ENCODE assay signal across 17 mouse cellular contexts in genomic region chr12:69761603-69762002, GRCm38 (mm10). TPM values are rescaled to one million over a fixed set of nuclear protein-coding genes. Genes with fewer than 3 reads are reported as not detected.
DNase-seq lines count a peak whose midpoint lies in the region; ATAC-seq and TF ChIP-seq lines count a peak whose summit lies in the region.
"Had no signal": no experiment of that assay in that cellular context is flagged by ENCODE, and none has a peak within 500 bp of the region (broad histone marks: within the 10 kb centered on the region; RNA-seq: fewer than 3 reads in every experiment).

No protein-coding gene starts in this region.

- TF ChIP-seq CTCF in kidney, postnatal 0 days (IDR thresholded peaks at IDR 0.05; ENCODE audit: low read depth), result no peak

- 0 out of 2 replicates have a peak overlapping the region, but pooled peaks have one; percentile 71 for H3K27ac ChIP-seq in kidney, postnatal 0 days
- H3K27ac ChIP-seq in kidney, embryonic 14.5 days (ENCODE audit: low read depth, low read length), result no peak overlapping the region
- peak overlapping the region; percentile 97 for H3K27ac ChIP-seq in liver, embryonic 15.5 days (replicated peaks)
- H3K27ac ChIP-seq: macrophage; midbrain, embryonic 12.5 days had no signal

- intact Hi-C loops in heart, postnatal 10 days (cut with DNase I), result no loop called here

- H3K4me1 ChIP-seq in kidney, postnatal 0 days (replicated peaks; ENCODE audit: insufficient read depth, low read length), result peaks cover 25% of the 10 kb centered on the region
- peaks cover 19% of the 10 kb centered on the region; the same call in 1 of the 2 replicates for H3K4me1 ChIP-seq in kidney, embryonic 14.5 days (ENCODE audit: control insufficient read depth, insufficient read depth, low read length)
- H3K4me1 ChIP-seq in liver, embryonic 15.5 days (replicated peaks), result peaks cover 59% of the 10 kb centered on the region

- no peaks in the 10 kb centered on the region for H3K9me3 ChIP-seq in kidney, postnatal 0 days (replicated peaks; ENCODE audit: low read length)
- no peaks in the 10 kb centered on the region for H3K9me3 ChIP-seq in kidney, embryonic 14.5 days (ENCODE audit: control insufficient read depth, low read length)
- no peaks in the 10 kb centered on the region for H3K9me3 ChIP-seq in liver, embryonic 15.5 days (replicated peaks)
- H3K9me3 ChIP-seq: embryonic facial prominence, embryonic 12.5 days; limb, embryonic 10.5 days; midbrain, embryonic 12.5 days had no signal

- no peaks in the 10 kb centered on the region for H3K27me3 ChIP-seq in kidney, postnatal 0 days (ENCODE audit: insufficient read depth, low read length)
- H3K27me3 ChIP-seq in kidney, embryonic 14.5 days (ENCODE audit: control insufficient read depth, insufficient read depth, low read length), result no peaks in the 10 kb centered on the region; the same call in 1 of the 2 replicates
- H3K27me3 ChIP-seq in liver, embryonic 15.5 days, result no peaks in the 10 kb centered on the region
- H3K27me3 ChIP-seq: CH12.LX; embryonic facial prominence, embryonic 12.5 days; midbrain, embryonic 12.5 days had no signal

- WGBS in kidney, postnatal 0 days, result 66% methylated on average over 2 of the region's 2 CpGs
- WGBS in kidney, embryonic 14.5 days, result 73% methylated on average over 2 of the region's 2 CpGs
- 76% methylated on average over 2 of the region's 2 CpGs for WGBS in liver, embryonic 15.5 days (ENCODE audit: insufficient replicate concordance)

- ATAC-seq in kidney, postnatal 0 days (replicated peaks; ENCODE audit: low FRiP score, low read depth), result no peak
- ATAC-seq in kidney, embryonic 14.5 days (ENCODE audit: low FRiP score, low TSS enrichment), result no peak
- no peak for ATAC-seq in liver, embryonic 15.5 days (ENCODE audit: insufficient read depth)

- H3K4me3 ChIP-seq in kidney, postnatal 0 days (replicated peaks; ENCODE audit: low read depth, low read length), result no peak overlapping the region
- no peak overlapping the region for H3K4me3 ChIP-seq in kidney, embryonic 14.5 days (ENCODE audit: low read length)
- H3K4me3 ChIP-seq in liver, embryonic 15.5 days (replicated peaks), result no peak overlapping the region
- H3K4me3 ChIP-seq: embryonic facial prominence, embryonic 12.5 days; limb, embryonic 10.5 days; midbrain, embryonic 12.5 days had no signal

- no peak overlapping the region for H3K9ac ChIP-seq in kidney, postnatal 0 days (ENCODE audit: low read depth, low read length)
- no peak overlapping the region for H3K9ac ChIP-seq in kidney, embryonic 14.5 days (ENCODE audit: low read depth, low read length)
- H3K9ac ChIP-seq in liver, embryonic 15.5 days, result no peak overlapping the region
- H3K9ac ChIP-seq: embryonic facial prominence, embryonic 12.5 days; midbrain, embryonic 12.5 days had no signal

- H3K36me3 ChIP-seq in kidney, postnatal 0 days (ENCODE audit: insufficient read depth, low read length), result no peaks in the 10 kb centered on the region
- H3K36me3 ChIP-seq in kidney, embryonic 14.5 days (ENCODE audit: control insufficient read depth, insufficient read depth, low read length), result no peaks in the 10 kb centered on the region
- H3K36me3 ChIP-seq in liver, embryonic 15.5 days (replicated peaks), result no peaks in the 10 kb centered on the region
- H3K36me3 ChIP-seq: embryonic facial prominence, embryonic 12.5 days; limb, embryonic 10.5 days; midbrain, embryonic 12.5 days had no signal

- H3K4me2 ChIP-seq in kidney, postnatal 0 days (ENCODE audit: low read length), result no peak overlapping the region
- H3K4me2 ChIP-seq in kidney, embryonic 14.5 days (replicated peaks; ENCODE audit: low read depth, low read length), result no peak overlapping the region
- H3K4me2 ChIP-seq in liver, embryonic 15.5 days, result no peak overlapping the region
- H3K4me2 ChIP-seq: embryonic facial prominence, embryonic 12.5 days; midbrain, embryonic 12.5 days had no signal

- peak; percentile 23 to 25 for DNase-seq in adrenal gland, postnatal 36 days
- DNase-seq in adrenal gland, adult 8-10 months, result no peak
- peak; percentile 55 for DNase-seq in kidney, postnatal 0 days (ENCODE audit: low spot score)
- peak; percentile 28 to 45 for DNase-seq in heart, postnatal 10 days
- DNase-seq in frontal cortex, postnatal 36 days (ENCODE audit: low spot score in 2 of 2), result no peak
- DNase-seq in frontal cortex, postnatal 14 days (ENCODE audit: low spot score in 2 of 2), result no peak
- DNase-seq: cerebellum, adult 2 months; gastrocnemius, postnatal 14 days; lung, adult 2 months; right cerebral cortex, postnatal 25 days had no signal

RNA-seq across cellular contexts. Expression of gene Cdkl1, which starts 29.5 kb away (rescaled TPM):
- total RNA-seq in adrenal gland, postnatal 36 days (2021), result 1 to 10 TPM; 1.2 to 1.4 TPM
- 1 to 10 TPM; 2.1 to 9.3 (median 5.1) TPM for total RNA-seq in adrenal gland, adult 8-10 months (2022)
- 85.5 and 93.2 TPM in 2 replicates for polyA plus RNA-seq in kidney, postnatal 0 days (2015; fragmentation: Nextera tagmentation; extraction: Ambion mirVana)
- 11.6 and 20.7 TPM in 2 replicates for polyA plus RNA-seq in kidney, embryonic 14.5 days (2014; fragmentation: Nextera tagmentation; extraction: Ambion mirVana)
- total RNA-seq in heart, postnatal 10 days (2021), result 1 to 10 TPM; 7.0 to 9.2 TPM
- 1.5 and 1.7 TPM in 2 replicates for polyA plus RNA-seq in liver, embryonic 15.5 days (2015; fragmentation: Nextera tagmentation; extraction: Ambion mirVana)
- total RNA-seq: CH12.LX had no signal
- polyA plus RNA-seq: macrophage had no signal

RNA-seq across cellular contexts. Expression of gene Atp5s, which starts 36.9 kb away (rescaled TPM):
- total RNA-seq in adrenal gland, postnatal 36 days (2021), result 10 to 100 TPM; 13.6 to 20.9 TPM
- total RNA-seq in adrenal gland, adult 8-10 months (2022), result 10 to 100 TPM; 14.2 to 19.3 (median 17.0) TPM
- polyA plus RNA-seq in kidney, postnatal 0 days (2015; fragmentation: Nextera tagmentation; extraction: Ambion mirVana), result 29.5 and 32.9 TPM in 2 replicates
- 29.4 and 37.6 TPM in 2 replicates for polyA plus RNA-seq in kidney, embryonic 14.5 days (2014; fragmentation: Nextera tagmentation; extraction: Ambion mirVana)
- total RNA-seq in heart, postnatal 10 days (2021), result 10 to 100 TPM; 18.7 to 21.3 TPM
- 16.8 and 18.2 TPM in 2 replicates for polyA plus RNA-seq in liver, embryonic 15.5 days (2015; fragmentation: Nextera tagmentation; extraction: Ambion mirVana)

RNA-seq across cellular contexts. Expression of gene L2hgdh, which starts 36.9 kb away (rescaled TPM):
- 10 to 100 TPM; 22.7 to 26.4 TPM for total RNA-seq in adrenal gland, postnatal 36 days (2021)
- 10 to 100 TPM; 25.5 to 30.2 (median 28.5) TPM for total RNA-seq in adrenal gland, adult 8-10 months (2022)
- 20.0 and 21.1 TPM in 2 replicates for polyA plus RNA-seq in kidney, postnatal 0 days (2015; fragmentation: Nextera tagmentation; extraction: Ambion mirVana)
- polyA plus RNA-seq in kidney, embryonic 14.5 days (2014; fragmentation: Nextera tagmentation; extraction: Ambion mirVana), result 12.6 and 19.5 TPM in 2 replicates
- total RNA-seq in heart, postnatal 10 days (2021), result 10 to 100 TPM; 25.6 to 31.4 TPM
- polyA plus RNA-seq in liver, embryonic 15.5 days (2015; fragmentation: Nextera tagmentation; extraction: Ambion mirVana), result 11.8 and 13.2 TPM in 2 replicates

Comparison
In these comparisons a context has a peak if more than half of its experiments do, and no peak if none do; other contexts are left out.
1. DNase-seq: peak in adrenal gland, postnatal 36 days (2 of 2), kidney, postnatal 0 days (single experiment) and heart, postnatal 10 days (2 of 2); none in adrenal gland, adult 8-10 months (single experiment), frontal cortex, postnatal 36 days (0 of 2) and frontal cortex, postnatal 14 days (0 of 2).